Mouse (Mus musculus): ENCODE data around the gene Acnat2. TPM values are rescaled to one million over a fixed set of nuclear protein-coding genes. Genes with fewer than 3 reads are reported as not detected.
"Not testable (repeated sequence)": the region's sequence is repeated elsewhere in the genome, so short reads cannot be mapped to it uniquely, and the experiment has no call there.

Acnat2 gene
- polyA plus RNA-seq, 1 experiment = not detected

DNA sequence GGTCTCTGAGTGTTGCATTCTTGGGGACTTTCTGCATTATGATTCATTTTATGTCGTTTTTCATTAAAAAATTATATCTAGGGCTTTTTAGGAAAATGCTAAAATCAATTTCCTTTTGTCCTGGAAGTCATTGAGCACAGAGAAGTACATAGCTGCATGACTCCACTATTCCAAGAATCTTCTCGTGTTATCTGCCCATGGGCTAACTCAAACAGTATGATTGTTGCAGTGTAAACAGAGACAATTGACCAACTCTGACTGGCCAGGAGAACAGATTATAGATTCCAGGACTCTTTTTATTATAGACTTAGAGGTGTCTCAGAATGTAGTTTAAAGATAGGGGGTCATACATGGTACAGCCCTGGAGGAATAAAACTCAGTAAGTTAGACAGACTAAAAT is 21.1 kb downstream of the Acnat2 start:
- Histone ChIP-seq H3ac (ENCODE audit: control insufficient read depth, insufficient read length) (no peak overlapping the region), H3K79me2 (ENCODE audit: control insufficient read depth, insufficient read depth) (no peaks in the 10 kb centered on the region), H3K27me3 (ENCODE audit: control insufficient read depth, insufficient read depth, insufficient read length) (no peaks in the 10 kb centered on the region), H3K4me2 (ENCODE audit: low read depth) (no peak overlapping the region), H3K36me3 (ENCODE audit: control insufficient read depth, insufficient read depth) (no peaks in the 10 kb centered on the region), H3K4me3 (no peak overlapping the region)
- TF ChIP-seq POLR2A (IDR thresholded peaks at IDR 0.05; ENCODE audit: insufficient read length, low read depth) (no peak), TCF3 (IDR thresholded peaks at IDR 0.05; ENCODE audit: insufficient read length, low read depth) (no peak), POLR2AphosphoS2 (IDR thresholded peaks at IDR 0.05; ENCODE audit: insufficient read length, low read depth) (no peak), CEBPB (IDR thresholded peaks at IDR 0.05; ENCODE audit: insufficient read depth, poor library complexity, severe bottlenecking) (no peak), MYOG (IDR thresholded peaks at IDR 0.05; ENCODE audit: control insufficient read depth in 1 of 3, insufficient read depth in 1 of 3, insufficient read length in 2 of 3, low read depth in 2 of 3) (no peak), MYOD1 (IDR thresholded peaks at IDR 0.05; ENCODE audit: control insufficient read depth in 1 of 3, insufficient read length in 2 of 3, low read depth in 2 of 3) (no peak), MAX (IDR thresholded peaks at IDR 0.05; ENCODE audit: low read depth) (no peak), USF1 (IDR thresholded peaks at IDR 0.05; ENCODE audit: low read depth) (no peak), E2F4 (IDR thresholded peaks at IDR 0.05; ENCODE audit: insufficient read depth) (no peak), TCF12 (IDR thresholded peaks at IDR 0.05; ENCODE audit: insufficient read depth, poor library complexity, severe bottlenecking) (no peak), SRF (IDR thresholded peaks at IDR 0.05; ENCODE audit: control insufficient read depth, insufficient read length, low read depth) (no peak), REST (IDR thresholded peaks at IDR 0.05; ENCODE audit: insufficient read depth, insufficient read length) (no peak)

DNA sequence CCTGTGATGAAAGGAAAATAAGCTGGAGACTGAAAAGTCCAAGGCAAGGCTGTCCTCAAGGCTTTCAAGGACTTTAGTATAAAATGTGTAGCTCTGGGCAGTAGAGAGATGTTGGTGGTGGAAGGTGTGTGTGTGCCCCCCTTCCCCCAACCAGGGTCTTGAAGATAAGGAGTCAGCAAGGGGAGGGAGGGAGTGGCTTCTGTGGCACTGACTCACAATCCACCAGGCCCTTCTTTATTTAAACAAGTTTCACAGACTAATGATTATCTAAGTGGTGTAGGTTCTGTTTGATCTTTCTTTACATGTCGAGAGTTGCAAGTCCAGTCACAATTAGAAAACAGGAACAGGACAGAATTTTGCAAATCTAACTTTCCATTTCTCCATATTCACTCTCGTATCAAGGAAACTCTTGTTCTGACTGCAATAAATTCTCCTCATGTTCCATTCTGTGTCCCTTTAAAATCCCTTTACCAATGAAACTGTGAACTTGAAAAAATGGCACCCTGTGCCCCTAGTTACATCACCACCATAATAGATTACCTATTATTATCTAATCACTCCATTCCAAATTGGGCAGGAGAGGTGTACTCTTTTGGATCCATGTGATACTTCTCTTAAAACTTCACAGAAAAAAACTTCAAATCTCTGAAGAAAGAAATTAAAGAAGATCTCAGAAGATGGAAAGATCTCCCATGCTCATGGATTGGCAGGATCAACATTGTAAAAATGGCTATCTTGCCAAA is 24.2 kb downstream of the Acnat2 start:
- H3K27me3 ChIP-seq (ENCODE audit: control insufficient read depth, insufficient read depth, insufficient read length); H3ac ChIP-seq (ENCODE audit: control insufficient read depth, insufficient read length); H3K4me3 ChIP-seq; H3K79me2 ChIP-seq (ENCODE audit: control insufficient read depth, insufficient read depth); H3K4me2 ChIP-seq (ENCODE audit: low read depth); H3K36me3 ChIP-seq (ENCODE audit: control insufficient read depth, insufficient read depth): not testable (repeated sequence)

- H3K36me3 ChIP-seq (ENCODE audit: control insufficient read depth, insufficient read depth); H3K4me2 ChIP-seq (ENCODE audit: low read depth); H3K79me2 ChIP-seq (ENCODE audit: control insufficient read depth, insufficient read depth); H3ac ChIP-seq (ENCODE audit: control insufficient read depth, insufficient read length); H3K27me3 ChIP-seq (ENCODE audit: control insufficient read depth, insufficient read depth, insufficient read length); H3K4me3 ChIP-seq: not testable (repeated sequence)
These were observed 39.9 kb downstream of the Acnat2 start for GRCm38 (mm10) chr4:49368046-49368445.

GRCm38 (mm10) chr4:49357097-49357496 is 50.9 kb downstream of the Acnat2 start:
- no peaks in the 10 kb centered on the region for H3K79me2 ChIP-seq (ENCODE audit: control insufficient read depth, insufficient read depth)
- H3ac ChIP-seq (ENCODE audit: control insufficient read depth, insufficient read length) = no peak overlapping the region
- no peak overlapping the region for H3K4me2 ChIP-seq (ENCODE audit: low read depth)
- H3K4me3 ChIP-seq = no peak overlapping the region
- H3K36me3 ChIP-seq (ENCODE audit: control insufficient read depth, insufficient read depth) = no peaks in the 10 kb centered on the region
- TF ChIP-seq SRF (IDR thresholded peaks at IDR 0.05; ENCODE audit: control insufficient read depth, insufficient read length, low read depth) (no peak), MAX (IDR thresholded peaks at IDR 0.05; ENCODE audit: low read depth) (no peak), MYOG (IDR thresholded peaks at IDR 0.05; ENCODE audit: control insufficient read depth in 1 of 3, insufficient read depth in 1 of 3, insufficient read length in 2 of 3, low read depth in 2 of 3) (no peak), USF1 (IDR thresholded peaks at IDR 0.05; ENCODE audit: low read depth) (no peak), REST (IDR thresholded peaks at IDR 0.05; ENCODE audit: insufficient read depth, insufficient read length) (no peak), CEBPB (IDR thresholded peaks at IDR 0.05; ENCODE audit: insufficient read depth, poor library complexity, severe bottlenecking) (no peak), E2F4 (IDR thresholded peaks at IDR 0.05; ENCODE audit: insufficient read depth) (no peak), POLR2AphosphoS2 (IDR thresholded peaks at IDR 0.05; ENCODE audit: insufficient read length, low read depth) (no peak), POLR2A (IDR thresholded peaks at IDR 0.05; ENCODE audit: insufficient read length, low read depth) (no peak), TCF12 (IDR thresholded peaks at IDR 0.05; ENCODE audit: insufficient read depth, poor library complexity, severe bottlenecking) (no peak), TCF3 (IDR thresholded peaks at IDR 0.05; ENCODE audit: insufficient read length, low read depth) (no peak), MYOD1 (IDR thresholded peaks at IDR 0.05; ENCODE audit: control insufficient read depth in 1 of 3, insufficient read length in 2 of 3, low read depth in 2 of 3) (no peak)
- no peaks in the 10 kb centered on the region for H3K27me3 ChIP-seq (ENCODE audit: control insufficient read depth, insufficient read depth, insufficient read length)

DNA sequence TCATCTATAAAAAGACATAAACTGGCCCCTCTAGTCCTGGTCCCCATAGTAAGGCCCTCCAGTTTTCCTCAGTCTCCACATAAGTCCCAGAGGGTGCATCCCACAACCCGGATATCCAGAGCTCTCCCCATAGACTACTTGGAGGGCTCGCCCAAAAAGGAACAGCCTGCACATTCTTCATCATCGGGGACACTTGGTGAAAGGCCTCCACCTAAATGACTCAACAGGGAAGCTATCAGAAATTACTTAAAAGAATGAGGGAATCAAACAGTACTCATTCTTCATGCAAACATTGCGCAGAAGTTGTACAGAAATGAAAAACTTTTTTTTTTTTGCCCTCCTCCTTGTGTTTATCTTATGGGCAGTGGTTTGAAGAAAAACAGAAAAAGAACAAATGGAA is 57.5 kb downstream of the Acnat2 start:
- no peaks in the 10 kb centered on the region for H3K79me2 ChIP-seq (ENCODE audit: control insufficient read depth, insufficient read depth)
- TF ChIP-seq MYOG (IDR thresholded peaks at IDR 0.05; ENCODE audit: control insufficient read depth in 1 of 3, insufficient read depth in 1 of 3, insufficient read length in 2 of 3, low read depth in 2 of 3) = no peak
- TF ChIP-seq POLR2A (IDR thresholded peaks at IDR 0.05; ENCODE audit: insufficient read length, low read depth) = no peak
- no peak overlapping the region for H3K4me2 ChIP-seq (ENCODE audit: low read depth)
- H3K27me3 ChIP-seq (ENCODE audit: control insufficient read depth, insufficient read depth, insufficient read length) = no peaks in the 10 kb centered on the region
- no peak overlapping the region for H3K4me3 ChIP-seq
- H3ac ChIP-seq (ENCODE audit: control insufficient read depth, insufficient read length) = no peak overlapping the region
- H3K36me3 ChIP-seq (ENCODE audit: control insufficient read depth, insufficient read depth) = no peaks in the 10 kb centered on the region

GRCm38 (mm10) chr4:49348677-49349076 is 59.3 kb downstream of the Acnat2 start:
- Histone ChIP-seq H3K4me2 (ENCODE audit: low read depth) (no peak overlapping the region), H3K79me2 (ENCODE audit: control insufficient read depth, insufficient read depth) (no peaks in the 10 kb centered on the region), H3K36me3 (ENCODE audit: control insufficient read depth, insufficient read depth) (no peaks in the 10 kb centered on the region), H3K27me3 (ENCODE audit: control insufficient read depth, insufficient read depth, insufficient read length) (no peaks in the 10 kb centered on the region), H3ac (ENCODE audit: control insufficient read depth, insufficient read length) (no peak overlapping the region), H3K4me3 (no peak overlapping the region)
- TF ChIP-seq CEBPB (IDR thresholded peaks at IDR 0.05; ENCODE audit: insufficient read depth, poor library complexity, severe bottlenecking) (no peak), MYOD1 (IDR thresholded peaks at IDR 0.05; ENCODE audit: control insufficient read depth in 1 of 3, insufficient read length in 2 of 3, low read depth in 2 of 3) (no peak), POLR2A (IDR thresholded peaks at IDR 0.05; ENCODE audit: insufficient read length, low read depth) (no peak)

GRCm38 (mm10) chr4:49348001-49348400 is 60.0 kb downstream of the Acnat2 start:
- not testable (repeated sequence) for H3K4me3 ChIP-seq; H3K36me3 ChIP-seq (ENCODE audit: control insufficient read depth, insufficient read depth); H3K4me2 ChIP-seq (ENCODE audit: low read depth); H3K79me2 ChIP-seq (ENCODE audit: control insufficient read depth, insufficient read depth); H3ac ChIP-seq (ENCODE audit: control insufficient read depth, insufficient read length); H3K27me3 ChIP-seq (ENCODE audit: control insufficient read depth, insufficient read depth, insufficient read length)

- H3K27me3 ChIP-seq (ENCODE audit: control insufficient read depth, insufficient read depth, insufficient read length); H3K4me2 ChIP-seq (ENCODE audit: low read depth); H3ac ChIP-seq (ENCODE audit: control insufficient read depth, insufficient read length); H3K79me2 ChIP-seq (ENCODE audit: control insufficient read depth, insufficient read depth); H3K36me3 ChIP-seq (ENCODE audit: control insufficient read depth, insufficient read depth); H3K4me3 ChIP-seq: not testable (repeated sequence)
These were observed 67.9 kb downstream of the Acnat2 start for GRCm38 (mm10) chr4:49340091-49340490.

DNA sequence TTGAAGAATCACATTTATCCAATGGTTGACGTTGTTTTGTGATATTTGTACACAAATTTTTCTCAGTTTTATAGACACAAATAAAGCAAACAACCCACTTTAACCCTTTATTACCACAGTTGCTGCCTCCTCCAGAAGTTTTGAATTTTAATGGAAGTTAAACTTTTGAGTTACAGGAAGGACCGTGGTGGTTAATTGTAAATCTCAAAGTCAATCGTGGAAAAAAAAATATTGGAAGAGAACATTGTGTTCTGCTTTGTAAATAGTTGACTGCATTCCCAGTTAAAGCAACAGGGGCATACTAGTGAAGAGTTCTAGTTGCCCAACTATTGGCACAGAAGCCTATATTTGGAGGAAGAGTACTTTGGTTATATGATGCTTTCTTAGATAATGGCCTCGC is 70.0 kb downstream of the Acnat2 start:
- not testable (repeated sequence) for H3K4me3 ChIP-seq; H3ac ChIP-seq (ENCODE audit: control insufficient read depth, insufficient read length); H3K4me2 ChIP-seq (ENCODE audit: low read depth); H3K36me3 ChIP-seq (ENCODE audit: control insufficient read depth, insufficient read depth); H3K79me2 ChIP-seq (ENCODE audit: control insufficient read depth, insufficient read depth); H3K27me3 ChIP-seq (ENCODE audit: control insufficient read depth, insufficient read depth, insufficient read length)
